Mouse (Mus musculus): ENCODE results near the gene Ciita.

GRCm38 (mm10) chr16:10489904-10490457 is 10.1 kb downstream of the Ciita start:
- TF ChIP-seq CTCF (IDR thresholded peaks at IDR 0.05; ENCODE audit: low read depth, low read length) (no peak), TAL1 (conservative IDR thresholded peaks at IDR 0.05; ENCODE audit: low read depth, low read length) (no peak)
